Mouse (Mus musculus): ENCODE results near the gene Ccdc152.

DNA sequence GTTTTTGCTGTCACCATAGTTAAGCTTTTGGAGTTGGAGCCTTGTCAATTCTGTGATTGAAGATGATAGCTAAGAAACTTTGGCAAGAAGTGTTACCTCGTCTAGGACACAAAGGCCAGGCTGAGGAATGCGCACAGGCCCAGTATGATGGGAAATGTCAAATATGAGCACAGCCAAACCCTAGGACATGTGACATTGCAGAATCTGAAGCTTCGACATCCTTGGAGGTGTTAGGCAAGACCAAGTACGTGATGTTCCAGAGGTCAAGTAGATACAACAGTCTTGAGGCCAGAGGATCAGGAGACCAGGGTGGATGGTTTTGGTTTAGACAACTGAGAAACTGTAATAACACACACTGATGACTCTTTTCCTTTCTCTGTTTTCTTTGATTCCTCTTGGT is 43.0 kb downstream of the Ccdc152 start:
- TF ChIP-seq CTCF (IDR thresholded peaks at IDR 0.05; ENCODE audit: control insufficient read depth, insufficient read depth, insufficient read length) = no peak
- no peak for TF ChIP-seq CEBPB (IDR thresholded peaks at IDR 0.05; ENCODE audit: low read depth)
- no peak for TF ChIP-seq MYOG (IDR thresholded peaks at IDR 0.05; ENCODE audit: control insufficient read depth, extremely low read depth, insufficient read length)
- no peak for TF ChIP-seq USF1 (IDR thresholded peaks at IDR 0.05; ENCODE audit: low read depth)
- no peak for TF ChIP-seq MAX (IDR thresholded peaks at IDR 0.05)
